Mouse (Mus musculus): Measurements from ENCODE around the gene Llph. TPM values are rescaled to one million over a fixed set of nuclear protein-coding genes. Genes with fewer than 3 reads are reported as not detected.
A peak's percentile ranks its signal among the peaks of the same experiment; 100 is the strongest.

The Llph gene
- polyA plus RNA-seq, 1 experiment from 2014 or later, result 31.7 TPM

DNA sequence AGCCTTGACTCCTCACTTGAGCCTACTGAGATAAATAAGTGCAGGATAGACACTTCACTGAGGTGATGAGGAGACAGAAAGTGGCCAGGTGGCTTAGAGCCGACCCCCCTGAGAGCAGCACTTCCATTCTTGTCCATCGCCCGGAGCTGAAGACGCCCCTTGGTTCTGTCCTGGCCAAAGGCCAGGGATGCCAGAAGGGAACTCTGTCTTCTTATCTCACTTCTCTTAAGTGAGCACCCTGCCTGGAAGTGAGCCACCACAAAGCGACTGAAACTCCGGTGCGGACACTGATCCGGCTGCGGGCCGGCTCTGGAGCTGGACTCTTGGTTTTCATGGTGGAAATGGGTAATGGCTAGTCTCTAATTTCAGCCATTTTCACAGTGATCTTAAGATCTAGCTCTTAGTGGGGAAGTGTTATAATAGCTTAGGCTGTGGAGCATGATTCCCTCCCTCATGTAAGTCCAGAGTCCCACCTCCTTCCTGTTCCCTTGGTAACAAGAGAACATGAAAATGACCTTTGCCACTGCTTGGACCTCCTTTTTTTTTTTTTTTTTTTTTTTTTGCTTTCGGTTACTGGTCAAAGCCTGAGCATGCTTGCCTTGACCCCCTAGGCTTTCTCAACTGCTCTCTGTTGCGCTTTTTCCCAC is 52.7 kb downstream of the Llph start:
- H3K27ac ChIP-seq (ENCODE audit: poor library complexity, severe bottlenecking), result 0 out of 2 replicates have a peak overlapping the region, but pooled peaks have one; percentile 2
- H3K9me3 ChIP-seq (replicated peaks), result no peaks in the 10 kb centered on the region

GRCm38 (mm10) chr10:120280375-120280774 is 53.5 kb downstream of the Llph start:
- Histone ChIP-seq H3K9ac (no peak overlapping the region), H3K4me2 (no peak overlapping the region), H3K4me1 (replicated peaks) (peaks cover 22% of the 10 kb centered on the region), H3K36me3 (no peaks in the 10 kb centered on the region), H3K27ac (ENCODE audit: poor library complexity, severe bottlenecking) (no peak overlapping the region), H3K4me3 (no peak overlapping the region), H3K27me3 (replicated peaks) (peaks cover 18% of the 10 kb centered on the region; the same call in 1 of the 2 replicates), H3K9me3 (replicated peaks) (no peaks in the 10 kb centered on the region)
- ATAC-seq (ENCODE audit: insufficient number of reproducible peaks, low FRiP score), result no peak
- WGBS, result 20% methylated on average over 4 of the region's 4 CpGs

More for the DNA sequence above, 52.7 kb downstream of the Llph start:
- Histone ChIP-seq H3K27me3 (replicated peaks) (peaks cover 18% of the 10 kb centered on the region; the same call in 1 of the 2 replicates), H3K4me3 (no peak overlapping the region), H3K36me3 (no peaks in the 10 kb centered on the region), H3K4me2 (peak overlapping the region; percentile 32), H3K4me1 (replicated peaks) (peaks cover 22% of the 10 kb centered on the region), H3K9ac (no peak overlapping the region)
- WGBS, result 22% methylated on average over 12 of the region's 12 CpGs
- ATAC-seq (ENCODE audit: insufficient number of reproducible peaks, low FRiP score), result peak; percentile 63

GRCm38 (mm10) chr10:120281700-120282099 is 54.8 kb downstream of the Llph start:
- no peak for ATAC-seq (ENCODE audit: insufficient number of reproducible peaks, low FRiP score)
- 83% methylated on average over 5 of the region's 5 CpGs for WGBS
- no peak overlapping the region for H3K27ac ChIP-seq (ENCODE audit: poor library complexity, severe bottlenecking)

More at GRCm38 (mm10) chr10:120281700-120282099, 54.8 kb downstream of the Llph start:
- Histone ChIP-seq H3K4me3 (no peak overlapping the region), H3K36me3 (no peaks in the 10 kb centered on the region), H3K4me1 (replicated peaks) (peaks cover 21% of the 10 kb centered on the region), H3K4me2 (no peak overlapping the region), H3K9ac (no peak overlapping the region), H3K27me3 (replicated peaks) (peaks cover 18% of the 10 kb centered on the region; the same call in 1 of the 2 replicates), H3K9me3 (replicated peaks) (no peaks in the 10 kb centered on the region)

Other genes starting within 250 kb of the Llph start
- 6.3 and 8.1 TPM in 2 replicates for gene Helb, start 114.1 kb upstream of the Llph start, polyA plus RNA-seq (2016; fragmentation: Nextera tagmentation; extraction: Ambion mirVana)
- 103 and 105 TPM in 2 replicates for gene Tmbim4, start 25.5 kb upstream of the Llph start, polyA plus RNA-seq (2016; fragmentation: Nextera tagmentation; extraction: Ambion mirVana)
- gene Irak3, start 24.9 kb upstream of the Llph start, polyA plus RNA-seq (2016; fragmentation: Nextera tagmentation; extraction: Ambion mirVana), result 0.20 and 0.32 TPM in 2 replicates
- gene Hmga2, start 249.4 kb downstream of the Llph start, polyA plus RNA-seq (2016; fragmentation: Nextera tagmentation; extraction: Ambion mirVana), result 21.3 and 23.3 TPM in 2 replicates